Mouse (Mus musculus) myocyte (in vitro differentiated cells): Measurements from ENCODE around the gene Inpp4b. TPM values are rescaled to one million over a fixed set of nuclear protein-coding genes. Genes with fewer than 3 reads are reported as not detected.

Source experiments
- H3K27me3 ChIP-seq: one replicate; pipeline ENCODE4 v1.6.1; 2011; ENCODE audit not compliant: control insufficient read depth, insufficient read depth, insufficient read length
- H3K36me3 ChIP-seq: one replicate; pipeline ENCODE4 v1.6.1; 2011; ENCODE audit not compliant: control insufficient read depth, insufficient read depth
- H3K4me2 ChIP-seq: one replicate; pipeline ENCODE4 v1.6.1; 2011; ENCODE audit warnings: low read depth, control low read depth
- H3K4me3 ChIP-seq: one replicate; pipeline ENCODE4 v1.5.1; 2011; ENCODE audit warnings: mild to moderate bottlenecking, control low read depth, moderate library complexity
- H3K79me2 ChIP-seq: one replicate; pipeline ENCODE4 v1.6.1; 2011; ENCODE audit not compliant: control insufficient read depth, insufficient read depth
- H3ac ChIP-seq: one replicate; pipeline ENCODE4 v1.6.1; 2011; ENCODE audit not compliant: control insufficient read depth, insufficient read length
- CEBPB ChIP-seq: IDR thresholded peaks from 2 replicates; pipeline ENCODE4 v1.6.1; 2011; ENCODE audit warnings: mild to moderate bottlenecking, moderate library complexity; ENCODE audit not compliant: poor library complexity, insufficient read depth, severe bottlenecking
- E2F4 ChIP-seq: IDR thresholded peaks from one replicate; pipeline ENCODE4 v1.6.1; 2011; ENCODE audit warnings: mild to moderate bottlenecking, control low read depth, moderate library complexity; ENCODE audit not compliant: insufficient read depth
- MAX ChIP-seq: IDR thresholded peaks from one replicate; pipeline ENCODE4 v1.6.1; 2011; ENCODE audit warnings: low read depth, mild to moderate bottlenecking, control low read depth
- MYOD1 ChIP-seq, 3 experiments: IDR thresholded peaks; one replicate each; pipeline ENCODE4 v1.6.1; 2011; ENCODE audit warnings: control low read depth in 2 of 3, low read depth in 2 of 3, mild to moderate bottlenecking in 2 of 3, moderate library complexity in 1 of 3; ENCODE audit not compliant: insufficient read length in 2 of 3, control insufficient read depth in 1 of 3
- MYOG ChIP-seq, 3 experiments: IDR thresholded peaks; one replicate each; pipeline ENCODE4 v1.6.1; 2011; ENCODE audit warnings: control low read depth in 2 of 3, low read depth in 2 of 3, mild to moderate bottlenecking in 2 of 3; ENCODE audit not compliant: insufficient read length in 2 of 3, control insufficient read depth in 1 of 3, insufficient read depth in 1 of 3
- POLR2A ChIP-seq: IDR thresholded peaks from one replicate; pipeline ENCODE4 v1.6.1; 2011; ENCODE audit warnings: low read depth, mild to moderate bottlenecking, control low read depth, moderate library complexity; ENCODE audit not compliant: insufficient read length
- POLR2AphosphoS2 ChIP-seq: IDR thresholded peaks from one replicate; pipeline ENCODE4 v1.6.1; 2011; ENCODE audit warnings: low read depth, control low read depth; ENCODE audit not compliant: insufficient read length
- REST ChIP-seq: IDR thresholded peaks from one replicate; pipeline ENCODE4 v1.6.1; 2011; ENCODE audit warnings: mild to moderate bottlenecking, control low read depth, moderate library complexity; ENCODE audit not compliant: insufficient read depth, insufficient read length
- SRF ChIP-seq: IDR thresholded peaks from one replicate; pipeline ENCODE4 v1.6.1; 2011; ENCODE audit warnings: low read depth; ENCODE audit not compliant: control insufficient read depth, insufficient read length
- TCF12 ChIP-seq: IDR thresholded peaks from one replicate; pipeline ENCODE4 v1.6.1; 2011; ENCODE audit warnings: mild to moderate bottlenecking, control low read depth; ENCODE audit not compliant: poor library complexity, insufficient read depth, severe bottlenecking
- TCF3 ChIP-seq: IDR thresholded peaks from one replicate; pipeline ENCODE4 v1.6.1; 2011; ENCODE audit warnings: low read depth, control low read depth; ENCODE audit not compliant: insufficient read length
- USF1 ChIP-seq: IDR thresholded peaks from one replicate; pipeline ENCODE4 v1.6.1; 2011; ENCODE audit warnings: low read depth, mild to moderate bottlenecking, control low read depth, moderate library complexity
- polyA plus RNA-seq: library from polyadenylated mRNA; unstranded; fragments of >200 nt; fragmentation: generic; extraction: Trizol; gene quantifications from one replicate; pipeline ENCODE4 v1.2.1, GENCODE M21; 2012; ENCODE audit warnings: missing spikeins

Gene Inpp4b
- polyA plus RNA-seq, 1 experiment: 5.6 TPM

DNA sequence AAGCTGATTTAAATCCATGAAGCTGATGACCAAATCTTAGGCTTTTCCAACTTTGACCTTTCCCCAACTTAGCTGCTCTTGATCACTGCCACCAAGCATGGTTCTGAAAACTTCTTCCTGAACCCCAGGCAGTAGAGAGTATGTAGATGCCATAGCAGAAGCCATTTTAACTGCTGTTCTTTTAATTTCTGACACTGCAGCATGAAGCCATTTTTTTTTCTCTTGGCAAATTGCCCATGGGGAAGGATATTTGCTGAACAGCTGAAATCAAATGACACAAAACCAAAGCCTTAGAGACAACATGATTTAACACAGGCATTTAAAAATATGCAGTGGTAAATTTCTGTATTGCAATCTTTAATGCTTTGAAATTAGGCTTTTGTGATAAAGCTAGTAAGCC is 56.7 kb downstream of the Inpp4b start:
- Histone ChIP-seq H3K4me3 (no peak overlapping the region), H3K36me3 (no peaks in the 10 kb centered on the region), H3K4me2 (no peak overlapping the region), H3K27me3 (no peaks in the 10 kb centered on the region), H3K79me2 (no peaks in the 10 kb centered on the region), H3ac (no peak overlapping the region)
- TF ChIP-seq CEBPB: no peak
- no peak for TF ChIP-seq SRF
- TF ChIP-seq MAX: no peak
- TF ChIP-seq REST: no peak
- TF ChIP-seq POLR2AphosphoS2: no peak
- TF ChIP-seq TCF12: no peak
- no peak for TF ChIP-seq E2F4
- no peak for TF ChIP-seq TCF3
- TF ChIP-seq MYOD1 (IDR thresholded peaks at IDR 0.05; ENCODE audit: control insufficient read depth in 1 of 3, insufficient read length in 2 of 3, low read depth in 2 of 3): no peak
- TF ChIP-seq USF1: no peak
- TF ChIP-seq POLR2A: no peak
- TF ChIP-seq MYOG (IDR thresholded peaks at IDR 0.05; ENCODE audit: control insufficient read depth in 1 of 3, insufficient read depth in 1 of 3, insufficient read length in 2 of 3, low read depth in 2 of 3): no peak

DNA sequence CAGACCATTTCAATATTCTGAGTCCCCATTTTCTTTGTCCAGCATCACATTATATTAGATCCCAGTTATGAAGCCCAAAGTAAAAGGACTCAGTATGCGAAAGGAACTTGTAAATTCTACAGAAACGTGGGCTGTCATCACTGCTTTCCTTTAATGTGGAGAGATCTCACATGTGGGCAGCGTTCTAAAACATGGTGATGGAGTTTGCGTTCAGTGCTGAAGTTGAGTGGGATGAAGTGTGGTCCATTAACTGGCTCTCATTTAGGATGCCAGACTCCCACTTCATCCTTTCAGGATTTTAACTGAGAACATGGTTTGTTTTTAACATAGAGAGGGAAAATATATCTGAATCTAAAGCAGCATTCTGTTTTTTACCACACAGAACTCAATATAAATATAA is 57.1 kb downstream of the Inpp4b start:
- Histone ChIP-seq H3K4me3 (no peak overlapping the region), H3K4me2 (no peak overlapping the region), H3K79me2 (no peaks in the 10 kb centered on the region), H3K36me3 (no peaks in the 10 kb centered on the region), H3ac (no peak overlapping the region), H3K27me3 (no peaks in the 10 kb centered on the region)
- no peak for TF ChIP-seq CEBPB
- TF ChIP-seq REST: no peak
- no peak for TF ChIP-seq MAX
- TF ChIP-seq USF1: no peak
- TF ChIP-seq POLR2AphosphoS2: no peak
- no peak for TF ChIP-seq SRF
- TF ChIP-seq POLR2A: no peak

DNA sequence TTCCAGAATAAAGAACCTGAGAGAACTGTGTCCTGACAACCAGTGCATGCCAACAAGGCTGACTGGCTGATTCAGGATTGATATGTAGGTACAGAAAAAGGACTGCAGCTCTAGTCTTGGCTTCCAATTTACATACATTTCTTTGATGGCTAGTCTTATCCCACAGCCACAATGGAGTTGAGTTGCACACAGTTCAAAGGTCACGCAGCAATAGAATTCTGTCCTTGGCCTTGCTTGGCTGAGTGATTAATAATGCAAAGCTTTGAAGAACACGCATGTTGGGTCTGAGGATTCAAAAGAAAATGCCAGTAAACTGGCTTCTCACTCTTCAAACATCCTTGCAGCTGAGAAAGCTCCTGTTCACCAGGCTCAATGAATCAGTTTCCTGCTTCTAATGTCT is 70.4 kb downstream of the Inpp4b start:
- no peaks in the 10 kb centered on the region for H3K79me2 ChIP-seq
- H3K36me3 ChIP-seq: no peaks in the 10 kb centered on the region
- TF ChIP-seq REST (no peak), TCF3 (no peak), MYOD1 (IDR thresholded peaks at IDR 0.05; ENCODE audit: control insufficient read depth in 1 of 3, insufficient read length in 2 of 3, low read depth in 2 of 3) (no peak), POLR2AphosphoS2 (no peak)
- H3K4me2 ChIP-seq: no peak overlapping the region
- H3ac ChIP-seq: no peak overlapping the region
- H3K4me3 ChIP-seq: no peak overlapping the region
- H3K27me3 ChIP-seq: no peaks in the 10 kb centered on the region

DNA sequence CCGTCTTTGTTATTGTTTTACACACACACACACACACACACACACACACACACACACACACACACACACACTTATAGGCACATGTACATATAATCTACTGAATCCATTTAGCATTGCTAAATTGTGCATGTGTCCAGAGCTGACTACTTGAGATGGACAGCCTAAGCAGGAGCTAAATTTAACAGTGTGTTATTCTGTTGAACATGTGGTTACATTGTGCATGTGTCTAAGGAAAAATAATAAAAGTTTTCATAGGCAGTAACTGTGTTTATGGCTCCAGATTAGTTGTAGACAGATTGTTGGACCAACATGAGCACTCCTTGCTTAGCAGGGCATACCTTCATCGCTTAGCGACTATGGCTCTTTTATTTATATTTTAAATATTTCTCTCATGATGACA is 101.6 kb downstream of the Inpp4b start:
- Histone ChIP-seq H3K27me3 (no peaks in the 10 kb centered on the region), H3K4me2 (no peak overlapping the region), H3K79me2 (no peaks in the 10 kb centered on the region), H3ac (no peak overlapping the region), H3K4me3 (no peak overlapping the region), H3K36me3 (no peaks in the 10 kb centered on the region)
- TF ChIP-seq POLR2AphosphoS2: no peak
- no peak for TF ChIP-seq MYOD1 (IDR thresholded peaks at IDR 0.05; ENCODE audit: control insufficient read depth in 1 of 3, insufficient read length in 2 of 3, low read depth in 2 of 3)
- TF ChIP-seq MYOG (IDR thresholded peaks at IDR 0.05; ENCODE audit: control insufficient read depth in 1 of 3, insufficient read depth in 1 of 3, insufficient read length in 2 of 3, low read depth in 2 of 3): no peak
- TF ChIP-seq POLR2A: no peak
- no peak for TF ChIP-seq CEBPB
- no peak for TF ChIP-seq TCF3
- TF ChIP-seq TCF12: no peak
- TF ChIP-seq USF1: no peak
- no peak for TF ChIP-seq REST
- no peak for TF ChIP-seq SRF

DNA sequence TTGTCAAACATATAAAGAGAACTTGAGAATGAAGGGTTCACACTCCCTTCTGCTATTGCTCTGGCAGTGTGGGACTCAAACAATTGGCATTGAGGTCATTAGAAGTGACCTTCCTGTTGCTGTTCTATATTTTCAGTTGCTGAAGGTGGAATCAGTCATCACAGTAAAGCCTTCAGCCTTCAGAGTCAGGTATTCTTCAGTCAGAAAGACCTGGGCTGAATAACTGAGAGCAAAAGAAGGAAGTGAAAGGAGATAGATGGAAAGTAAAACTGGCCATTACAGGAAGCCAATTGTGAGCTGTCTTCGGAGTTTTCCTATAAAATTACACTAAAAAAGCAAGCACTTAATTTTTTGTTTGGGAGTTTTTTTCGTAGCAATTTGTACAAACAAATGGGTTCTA is 107.4 kb downstream of the Inpp4b start:
- Histone ChIP-seq H3K4me3 (no peak overlapping the region), H3K27me3 (no peaks in the 10 kb centered on the region), H3K79me2 (no peaks in the 10 kb centered on the region), H3K36me3 (no peaks in the 10 kb centered on the region), H3ac (no peak overlapping the region), H3K4me2 (no peak overlapping the region)
- TF ChIP-seq MAX (no peak), E2F4 (no peak), SRF (no peak), MYOD1 (IDR thresholded peaks at IDR 0.05; ENCODE audit: control insufficient read depth in 1 of 3, insufficient read length in 2 of 3, low read depth in 2 of 3) (no peak), USF1 (no peak), POLR2AphosphoS2 (no peak), TCF12 (no peak), TCF3 (no peak), REST (no peak), POLR2A (no peak), MYOG (IDR thresholded peaks at IDR 0.05; ENCODE audit: control insufficient read depth in 1 of 3, insufficient read depth in 1 of 3, insufficient read length in 2 of 3, low read depth in 2 of 3) (no peak), CEBPB (no peak)

DNA sequence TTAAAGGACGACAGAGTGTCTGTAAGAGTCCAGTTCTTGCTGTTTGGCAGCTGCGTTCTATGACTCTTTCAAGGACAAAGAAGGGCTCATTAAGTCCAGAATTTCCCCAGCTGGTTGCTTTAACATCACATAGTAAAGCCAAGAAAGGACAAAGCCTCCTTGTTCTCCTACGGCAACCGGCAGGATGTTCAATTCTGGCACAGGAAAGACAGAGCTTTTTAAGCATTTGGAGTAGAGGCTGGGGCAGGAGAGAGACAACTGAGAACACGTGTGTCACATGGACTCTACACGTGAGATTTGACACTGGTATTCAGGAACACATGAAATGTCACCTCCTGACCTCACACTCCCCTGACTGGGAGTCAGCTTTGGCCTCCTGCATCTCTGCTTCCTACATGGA is 109.7 kb downstream of the Inpp4b start:
- Histone ChIP-seq H3K4me3 (no peak overlapping the region), H3K27me3 (no peaks in the 10 kb centered on the region), H3K36me3 (no peaks in the 10 kb centered on the region), H3K79me2 (no peaks in the 10 kb centered on the region), H3ac (no peak overlapping the region), H3K4me2 (no peak overlapping the region)
- TF ChIP-seq MYOD1 (IDR thresholded peaks at IDR 0.05; ENCODE audit: control insufficient read depth in 1 of 3, insufficient read length in 2 of 3, low read depth in 2 of 3): no peak
